Mouse (Mus musculus): Measurements from ENCODE around the gene Lactbl1.

GRCm38 (mm10) chr4:136678480-136678879 lies 56.1 kb downstream of the Lactbl1 start:
- TF ChIP-seq POLR2A (IDR thresholded peaks at IDR 0.05; ENCODE audit: control insufficient read depth, low read depth, low read length) (no peak), CTCF (IDR thresholded peaks at IDR 0.05; ENCODE audit: control insufficient read depth, insufficient read depth, insufficient replicate concordance, low read depth, low read length) (peak; percentile 95)

Data from testis, adult 2 months (tissue).